Mouse (Mus musculus) adrenal gland, postnatal 14 days (tissue): ENCODE measurements around the gene Snd1. TPM values are rescaled to one million over a fixed set of nuclear protein-coding genes. Genes with fewer than 3 reads are reported as not detected.

ENCODE experiments used
- DNase-seq: peaks from one replicate; pipeline ENCODE4 v3.0.0; 2021; ENCODE audit warnings: mixed read lengths
- total RNA-seq: library from RNA; stranded (reverse); gene quantifications from 2 replicates; pipeline ENCODE4 v1.2.3, GENCODE M21; 2021

Gene Snd1
- total RNA-seq, 1 experiment from 2014 or later: 121 TPM

- DNase-seq: no peak
Observed at GRCm38 (mm10) chr6:28635531-28636348, 160.8 kb downstream of the Snd1 start.

GRCm38 (mm10) chr6:28640088-28640487, 165.1 kb downstream of the Snd1 start:
- no peak for DNase-seq

- DNase-seq: no peak
Observed at GRCm38 (mm10) chr6:28642909-28643308, 168.0 kb downstream of the Snd1 start.

- DNase-seq: no peak
Observed at GRCm38 (mm10) chr6:28645231-28645630, 170.3 kb downstream of the Snd1 start.

- DNase-seq: no peak
Observed at GRCm38 (mm10) chr6:28656511-28656910, 181.6 kb downstream of the Snd1 start.

- DNase-seq: no peak
Observed at GRCm38 (mm10) chr6:28663004-28663403, 188.1 kb downstream of the Snd1 start.

GRCm38 (mm10) chr6:28663670-28664069, 188.7 kb downstream of the Snd1 start:
- DNase-seq: no peak

- DNase-seq: no peak
Observed at GRCm38 (mm10) chr6:28664716-28665115, 189.8 kb downstream of the Snd1 start.

GRCm38 (mm10) chr6:28667586-28667985, 192.6 kb downstream of the Snd1 start:
- DNase-seq: no peak

GRCm38 (mm10) chr6:28669251-28669650, 194.3 kb downstream of the Snd1 start:
- no peak for DNase-seq

- DNase-seq: no peak
Observed at GRCm38 (mm10) chr6:28672388-28672787, 197.4 kb downstream of the Snd1 start.

GRCm38 (mm10) chr6:28674686-28675085, 199.7 kb downstream of the Snd1 start:
- DNase-seq: no peak

- no peak for DNase-seq
Observed at GRCm38 (mm10) chr6:28678896-28679295, 204.0 kb downstream of the Snd1 start.

GRCm38 (mm10) chr6:28680537-28680936, 205.6 kb downstream of the Snd1 start:
- DNase-seq: no peak

- DNase-seq: peak; percentile 36
Observed at GRCm38 (mm10) chr6:28681521-28682457, 206.8 kb downstream of the Snd1 start.

GRCm38 (mm10) chr6:28685052-28685451, 210.1 kb downstream of the Snd1 start:
- no peak for DNase-seq

GRCm38 (mm10) chr6:28685745-28686144, 210.8 kb downstream of the Snd1 start:
- no peak for DNase-seq

- DNase-seq: no peak
Observed at GRCm38 (mm10) chr6:28687776-28688175, 212.8 kb downstream of the Snd1 start.

- DNase-seq: no peak
Observed at GRCm38 (mm10) chr6:28692659-28693058, 217.7 kb downstream of the Snd1 start.

- no peak for DNase-seq
Observed at GRCm38 (mm10) chr6:28697214-28697613, 222.3 kb downstream of the Snd1 start.

GRCm38 (mm10) chr6:28704612-28705011, 229.7 kb downstream of the Snd1 start:
- DNase-seq: no peak

GRCm38 (mm10) chr6:28705384-28706107, 230.6 kb downstream of the Snd1 start:
- no peak for DNase-seq
